Mouse (Mus musculus) forebrain, embryonic 10.5 days (tissue): ENCODE results near the gene Sema6d. TPM values are rescaled to one million over a fixed set of nuclear protein-coding genes. Genes with fewer than 3 reads are reported as not detected.

Source experiments
- DNase-seq: peaks from one replicate; pipeline ENCODE4 v3.0.0-alpha.2; 2017; ENCODE audit warnings: low spot score; ENCODE audit errors: extremely low spot score
- H3K27ac ChIP-seq: fragments of 300-500 bp; sonication (generic); 2 replicates; pipeline ENCODE4 v1.5.1; 2016; ENCODE audit warnings: mild to moderate bottlenecking
- H3K27me3 ChIP-seq: fragments of 300-500 bp; sonication (generic); 2 replicates; pipeline ENCODE4 v1.6.1; 2016; ENCODE audit warnings: mild to moderate bottlenecking; ENCODE audit not compliant: poor library complexity, severe bottlenecking
- H3K36me3 ChIP-seq: fragments of 300-500 bp; sonication (generic); replicated peaks from 2 replicates; pipeline ENCODE4 v1.6.1; 2016; ENCODE audit warnings: mild to moderate bottlenecking, moderate library complexity
- H3K4me1 ChIP-seq: fragments of 300-500 bp; sonication (generic); 2 replicates; pipeline ENCODE4 v1.6.1; 2016
- H3K4me3 ChIP-seq: fragments of 300-500 bp; sonication (generic); 2 replicates; pipeline ENCODE4 v1.5.1; 2016; ENCODE audit warnings: mild to moderate bottlenecking, moderate library complexity
- H3K9me3 ChIP-seq: fragments of 300-500 bp; sonication (generic); 2 replicates; pipeline ENCODE4 v1.6.1; 2016; ENCODE audit warnings: mild to moderate bottlenecking, moderate library complexity
- WGBS: fragments of 180-500 bp; shearing (Covaris S2); methylation state at CpG from one replicate; pipeline ENCODE4 v1.1.7; 2016; 5-methylcytosine and 5-hydroxymethylcytosine counted together
- polyA plus RNA-seq: library from polyadenylated mRNA; unstranded; fragments of >200 nt; fragmentation: Nextera tagmentation; extraction: Ambion mirVana; gene quantifications from 2 replicates; pipeline ENCODE4 v1.2.1, GENCODE M21; 2016

The Sema6d gene
- polyA plus RNA-seq = 4.0 and 4.8 TPM in 2 replicates

GRCm38 (mm10) chr2:124089813-124090230 lies at the start of gene Sema6d:
Gene Sema6d (plus strand): TSS chr2:124089969.
- peak within 1 kb of the TSS; percentile 26 for H3K27ac ChIP-seq
- H3K4me3 ChIP-seq = peak within 1 kb of the TSS; percentile 65
- WGBS = 2% methylated on average over 29 of the region's 29 CpGs
- H3K4me1 ChIP-seq = peaks cover 17% of the 10 kb centered on the region
- H3K27me3 ChIP-seq = peaks cover 71% of the 10 kb centered on the region
- H3K9me3 ChIP-seq = no peaks in the 10 kb centered on the region
- peak; percentile 42 for DNase-seq
- H3K36me3 ChIP-seq = no peaks in the 10 kb centered on the region

DNA sequence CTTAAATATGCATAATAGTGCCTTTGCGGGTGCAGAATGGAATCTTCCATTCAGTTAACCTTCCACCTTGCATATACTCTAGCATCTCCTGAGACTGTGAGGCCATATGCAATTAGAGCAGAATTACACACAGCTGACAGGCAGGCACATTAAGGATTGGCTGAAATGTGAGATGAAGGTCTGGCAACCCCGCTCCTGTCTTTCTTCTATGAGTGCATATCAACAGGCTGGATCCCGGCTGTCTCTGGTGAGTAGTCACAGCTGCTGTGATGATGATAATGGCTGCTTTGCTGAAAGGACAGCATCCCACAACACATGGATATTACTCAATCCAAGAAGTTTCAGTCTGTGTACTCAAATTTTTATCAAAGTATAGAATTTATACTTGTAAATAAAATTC lies 29.9 kb upstream of the Sema6d start:
- no peak for DNase-seq
- WGBS = 89% methylated on average over 3 of the region's 3 CpGs
- no peaks in the 10 kb centered on the region for H3K36me3 ChIP-seq

GRCm38 (mm10) chr2:124068380-124068779 lies 21.4 kb upstream of the Sema6d start:
- 95% methylated on average over 4 of the region's 4 CpGs for WGBS
- no peak for DNase-seq

More for the DNA sequence above, 29.9 kb upstream of the Sema6d start:
- no peaks in the 10 kb centered on the region for H3K4me1 ChIP-seq
- no peaks in the 10 kb centered on the region for H3K27me3 ChIP-seq
- no peaks in the 10 kb centered on the region for H3K9me3 ChIP-seq
- H3K27ac ChIP-seq = no peak overlapping the region
- H3K4me3 ChIP-seq = no peak overlapping the region

DNA sequence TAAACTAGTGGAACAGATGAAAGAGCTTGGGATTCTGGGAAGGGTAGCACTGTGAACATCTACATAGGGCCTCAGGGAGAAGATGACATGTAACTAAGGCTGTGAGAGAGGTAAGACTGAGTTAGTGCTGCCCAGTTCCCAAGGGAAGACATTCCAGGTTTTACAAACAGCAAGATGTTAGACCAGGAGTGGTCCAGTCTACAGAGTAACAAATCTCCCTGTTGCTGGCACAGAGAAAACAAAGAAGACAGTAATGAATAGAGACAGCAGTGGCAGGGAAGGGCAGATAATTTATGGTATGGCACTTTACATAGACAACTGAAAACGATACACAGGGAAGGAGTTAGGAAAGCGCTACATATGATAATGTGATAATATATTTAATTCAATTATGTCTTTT lies 19.1 kb upstream of the Sema6d start:
- DNase-seq = no peak
- H3K36me3 ChIP-seq = no peaks in the 10 kb centered on the region
- no peaks in the 10 kb centered on the region for H3K9me3 ChIP-seq
- no peak overlapping the region for H3K27ac ChIP-seq
- no peak overlapping the region for H3K4me3 ChIP-seq
- 0 out of 2 replicates have a peak, but pooled peaks cover 3% of the 10 kb centered on the region for H3K4me1 ChIP-seq
- WGBS = 89% methylated on average over 2 of the region's 2 CpGs
- no peaks in the 10 kb centered on the region for H3K27me3 ChIP-seq

More at GRCm38 (mm10) chr2:124068380-124068779, 21.4 kb upstream of the Sema6d start:
- H3K27me3 ChIP-seq = no peaks in the 10 kb centered on the region
- H3K27ac ChIP-seq = no peak overlapping the region
- no peak overlapping the region for H3K4me3 ChIP-seq
- no peaks in the 10 kb centered on the region for H3K36me3 ChIP-seq
- 0 out of 2 replicates have a peak, but pooled peaks cover 3% of the 10 kb centered on the region for H3K4me1 ChIP-seq
- H3K9me3 ChIP-seq = no peaks in the 10 kb centered on the region

GRCm38 (mm10) chr2:124071380-124071779 lies 18.4 kb upstream of the Sema6d start:
- WGBS = 26% methylated on average over 2 of the region's 2 CpGs
- H3K4me1 ChIP-seq = 0 out of 2 replicates have a peak, but pooled peaks cover 3% of the 10 kb centered on the region

DNA sequence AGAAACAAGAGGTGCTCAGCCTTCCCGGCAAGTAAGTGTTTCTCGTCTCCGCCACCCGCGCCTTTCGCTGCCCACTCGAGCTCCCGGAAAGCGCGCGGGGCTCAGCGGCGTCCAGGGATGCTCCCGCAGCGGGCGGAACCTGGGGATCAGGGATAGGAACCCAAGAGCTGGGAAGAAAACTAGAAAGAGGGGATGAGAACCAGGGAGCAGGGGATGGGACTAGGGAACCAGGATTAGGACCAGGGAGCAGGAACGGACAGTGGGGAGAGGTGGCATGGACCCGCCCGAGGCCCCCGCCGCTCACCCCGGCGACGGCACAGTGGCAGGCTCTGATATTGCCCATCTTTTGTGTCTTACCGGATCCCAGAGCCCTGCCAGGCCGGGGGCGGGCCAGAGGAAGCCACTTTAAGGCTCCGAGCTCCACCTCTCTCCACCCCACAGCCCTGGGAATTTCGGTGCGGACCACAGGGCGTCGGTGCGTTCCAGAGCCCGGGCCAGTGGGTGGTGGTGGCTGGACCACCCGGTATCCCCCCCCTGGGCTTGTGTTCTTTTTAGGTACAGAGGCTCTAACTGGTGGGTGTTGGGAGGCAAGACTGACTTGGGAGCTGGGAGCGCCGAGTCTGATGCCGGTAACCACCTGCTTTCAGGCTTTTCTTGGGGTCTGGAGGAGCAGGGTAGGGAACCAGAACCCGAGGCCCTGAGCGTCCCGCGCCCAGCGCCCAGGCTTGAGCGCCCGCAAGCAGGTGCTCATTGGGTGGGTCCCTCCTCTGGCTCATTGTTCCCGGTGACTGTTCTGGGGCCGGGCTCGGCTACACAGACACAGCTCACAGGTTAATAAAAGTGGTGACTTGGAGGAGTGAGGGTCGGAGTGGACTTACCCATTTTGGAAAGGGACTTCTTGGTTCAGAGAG lies 717 bp downstream of the Sema6d start:
- DNase-seq = peak; percentile 37
- under 1% methylated on average over 49 of the region's 49 CpGs for WGBS
- H3K4me3 ChIP-seq = peak overlapping the region; percentile 65
- peak overlapping the region; percentile 26 for H3K27ac ChIP-seq
- H3K27me3 ChIP-seq = peaks cover 75% of the 10 kb centered on the region
- H3K9me3 ChIP-seq = no peaks in the 10 kb centered on the region
- no peaks in the 10 kb centered on the region for H3K36me3 ChIP-seq
- peaks cover 17% of the 10 kb centered on the region for H3K4me1 ChIP-seq

More at GRCm38 (mm10) chr2:124071380-124071779, 18.4 kb upstream of the Sema6d start:
- H3K4me3 ChIP-seq = no peak overlapping the region
- H3K27me3 ChIP-seq = no peaks in the 10 kb centered on the region
- no peaks in the 10 kb centered on the region for H3K9me3 ChIP-seq
- H3K27ac ChIP-seq = no peak overlapping the region
- H3K36me3 ChIP-seq = no peaks in the 10 kb centered on the region
- no peak for DNase-seq

- H3K9me3 ChIP-seq = no peaks in the 10 kb centered on the region
- H3K4me3 ChIP-seq = no peak overlapping the region
- no peaks in the 10 kb centered on the region for H3K36me3 ChIP-seq
- peaks cover 14% of the 10 kb centered on the region for H3K4me1 ChIP-seq
- H3K27ac ChIP-seq = no peak overlapping the region
- peaks cover 6% of the 10 kb centered on the region; the same call in 1 of the 2 replicates for H3K27me3 ChIP-seq
- DNase-seq = no peak
- 49% methylated on average over 1 of the region's 1 CpGs for WGBS
These were observed 9.9 kb downstream of the Sema6d start for GRCm38 (mm10) chr2:124099697-124100096.

- Histone ChIP-seq H3K27me3 (no peaks in the 10 kb centered on the region), H3K4me1 (peaks cover 14% of the 10 kb centered on the region), H3K36me3 (no peaks in the 10 kb centered on the region), H3K27ac (no peak overlapping the region), H3K4me3 (no peak overlapping the region), H3K9me3 (no peaks in the 10 kb centered on the region)
- peak; percentile 55 for DNase-seq
- WGBS = 22% methylated on average over 9 of the region's 9 CpGs
These were observed 10.9 kb downstream of the Sema6d start for GRCm38 (mm10) chr2:124100486-124101200.

DNA sequence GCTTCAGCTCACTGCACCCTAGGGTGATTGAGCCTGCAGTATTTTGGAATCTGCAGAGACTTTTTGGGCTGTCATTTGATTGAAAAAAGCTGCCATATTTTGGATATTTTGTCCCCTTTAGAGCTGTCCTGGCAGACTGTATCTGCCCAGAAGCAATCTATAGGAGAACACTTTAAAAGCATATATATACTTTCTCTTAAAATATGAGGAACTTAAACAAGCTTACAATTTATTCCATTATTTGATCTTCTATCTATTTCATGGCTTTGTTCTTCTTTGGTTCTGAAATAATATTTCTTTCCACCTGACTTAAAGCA lies 11.4 kb downstream of the Sema6d start:
- no peaks in the 10 kb centered on the region for H3K36me3 ChIP-seq
- no peak overlapping the region for H3K27ac ChIP-seq
- no peak for DNase-seq

GRCm38 (mm10) chr2:124101580-124101979 lies 11.8 kb downstream of the Sema6d start:
- H3K27me3 ChIP-seq = no peaks in the 10 kb centered on the region
- H3K4me1 ChIP-seq = peaks cover 14% of the 10 kb centered on the region
- H3K9me3 ChIP-seq = no peaks in the 10 kb centered on the region
- H3K36me3 ChIP-seq = no peaks in the 10 kb centered on the region
- H3K4me3 ChIP-seq = no peak overlapping the region
- H3K27ac ChIP-seq = no peak overlapping the region
- no peak for DNase-seq
- 66% methylated on average over 5 of the region's 5 CpGs for WGBS

More for the DNA sequence above, 11.4 kb downstream of the Sema6d start:
- Histone ChIP-seq H3K9me3 (no peaks in the 10 kb centered on the region), H3K4me3 (no peak overlapping the region), H3K27me3 (no peaks in the 10 kb centered on the region), H3K4me1 (peaks cover 14% of the 10 kb centered on the region)

DNA sequence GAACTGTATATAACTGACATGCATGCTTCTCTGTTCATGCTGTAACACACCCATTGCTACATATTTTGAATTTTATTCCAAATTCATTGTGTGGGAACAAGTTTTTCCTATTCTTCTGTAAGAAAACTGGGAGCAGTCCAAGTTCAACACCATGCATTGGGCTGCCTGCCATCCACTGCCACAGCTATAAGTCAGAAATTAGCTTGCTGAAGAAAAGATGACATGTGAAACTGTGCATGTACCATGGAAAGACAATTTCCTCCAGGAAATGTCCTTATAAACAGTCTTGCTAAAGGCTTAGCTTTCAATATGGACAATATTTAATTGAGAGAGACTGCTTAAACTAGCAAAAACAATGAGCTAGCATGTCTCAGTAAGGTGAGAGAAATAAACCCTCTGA lies 13.5 kb downstream of the Sema6d start:
- Histone ChIP-seq H3K27me3 (no peaks in the 10 kb centered on the region), H3K36me3 (no peaks in the 10 kb centered on the region), H3K27ac (no peak overlapping the region), H3K4me3 (no peak overlapping the region), H3K9me3 (no peaks in the 10 kb centered on the region), H3K4me1 (peaks cover 14% of the 10 kb centered on the region)
- DNase-seq = no peak

DNA sequence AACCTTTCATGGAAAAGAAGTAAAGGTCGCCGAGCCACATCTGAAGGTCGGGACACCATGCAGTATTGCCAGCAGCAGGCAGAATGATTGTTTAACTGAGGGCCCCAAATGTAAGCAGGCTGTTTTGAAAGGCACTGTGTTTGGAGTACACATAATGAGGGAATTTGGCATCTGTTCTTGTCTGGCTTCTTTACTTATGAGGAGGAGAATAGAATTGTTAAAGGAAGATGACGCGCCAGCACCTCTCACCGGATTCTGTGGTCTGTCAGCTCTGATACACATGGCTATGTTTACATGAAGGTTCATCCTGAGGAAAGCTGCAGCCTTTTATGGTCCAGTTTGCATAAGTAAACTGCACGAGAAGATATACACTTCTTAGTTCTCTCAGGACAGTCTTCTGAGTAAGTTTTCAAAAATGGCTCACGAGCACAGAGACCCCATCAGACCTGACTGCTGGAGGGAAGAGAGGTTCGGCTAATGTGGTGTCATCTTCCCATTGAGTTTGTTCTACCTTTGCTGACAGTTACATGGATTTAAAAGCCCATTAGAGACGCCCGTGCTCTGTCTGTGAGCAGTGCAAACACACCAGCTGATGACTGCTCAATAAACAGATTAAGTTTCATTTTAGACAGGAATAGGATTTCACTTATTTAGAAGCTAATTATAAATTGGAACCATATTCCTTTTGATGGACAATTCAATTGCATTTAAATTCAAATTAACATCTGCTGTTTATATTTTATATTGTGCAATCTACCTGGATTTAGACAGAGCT lies 28.9 kb downstream of the Sema6d start:
- no peak overlapping the region for H3K27ac ChIP-seq
- no peaks in the 10 kb centered on the region for H3K4me1 ChIP-seq
- no peak overlapping the region for H3K4me3 ChIP-seq
- no peaks in the 10 kb centered on the region for H3K36me3 ChIP-seq
- H3K9me3 ChIP-seq = no peaks in the 10 kb centered on the region
- DNase-seq = no peak
- no peaks in the 10 kb centered on the region for H3K27me3 ChIP-seq
- WGBS = 85% methylated on average over 11 of the region's 11 CpGs
